Mouse (Mus musculus) monocyte, adult 2 months (primary cell): ENCODE data around the gene Pdlim4.

Experiments used
- DNase-seq, 2 experiments: peaks; one replicate each; pipeline ENCODE4 v3.0.0; 2022; ENCODE audit warnings: low spot score in 2 of 2, low read depth in 1 of 2

Gene Pdlim4

DNA sequence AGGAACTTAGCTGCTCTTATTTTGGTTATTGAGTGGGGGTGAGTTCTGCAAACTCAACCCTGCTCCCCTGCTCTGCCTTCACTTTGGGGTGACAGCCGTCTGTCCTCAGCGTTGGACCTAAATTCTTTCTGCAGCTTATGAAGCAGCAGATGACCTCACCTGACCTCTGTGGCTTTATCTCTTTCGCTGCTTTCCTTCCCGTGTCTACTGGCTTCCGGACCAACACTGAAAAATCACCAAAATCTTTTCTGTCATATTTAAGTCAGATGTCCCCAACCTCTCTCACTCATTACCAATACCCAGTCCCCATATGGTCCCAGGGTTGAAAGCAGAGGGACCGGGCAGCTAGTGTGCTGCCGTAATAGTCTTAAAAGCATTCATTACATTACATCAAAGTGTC lies 23.4 kb upstream of the Pdlim4 start:
- no peak for DNase-seq

GRCm38 (mm10) chr11:54091726-54092125 lies 22.9 kb upstream of the Pdlim4 start:
- DNase-seq, result peak; percentile 68 to 79

- DNase-seq, result no peak
Measured at GRCm38 (mm10) chr11:54090091-54090879, 21.5 kb upstream of the Pdlim4 start.

GRCm38 (mm10) chr11:54088947-54089317 lies 20.1 kb upstream of the Pdlim4 start:
- DNase-seq, result peak; percentile 52 to 74

GRCm38 (mm10) chr11:54088253-54088946 lies 19.6 kb upstream of the Pdlim4 start:
- DNase-seq, result no peak

- DNase-seq, result no peak
Measured at GRCm38 (mm10) chr11:54085816-54086215, 17.0 kb upstream of the Pdlim4 start.

- DNase-seq, result no peak
Measured at GRCm38 (mm10) chr11:54084976-54085375, 16.2 kb upstream of the Pdlim4 start.

DNA sequence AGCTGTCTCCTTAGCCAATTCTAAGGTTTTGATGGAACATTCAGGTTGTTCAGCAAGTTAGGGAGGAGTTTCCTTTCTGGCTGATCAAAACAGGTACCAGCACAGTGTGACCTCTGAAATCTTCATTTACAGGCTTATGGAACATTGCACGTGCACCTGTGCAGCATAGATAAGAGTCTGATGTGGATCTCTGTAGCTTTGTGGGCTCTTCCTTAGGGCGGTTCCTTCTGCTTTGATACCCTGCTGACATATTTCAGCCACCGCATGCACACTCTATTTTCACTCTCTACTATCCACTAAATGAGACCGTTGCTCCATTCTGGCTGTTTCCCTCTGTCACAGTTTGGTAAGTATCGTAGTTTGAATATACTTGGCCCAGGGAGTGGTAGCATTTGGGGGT lies 13.9 kb upstream of the Pdlim4 start:
- DNase-seq, result no peak

DNA sequence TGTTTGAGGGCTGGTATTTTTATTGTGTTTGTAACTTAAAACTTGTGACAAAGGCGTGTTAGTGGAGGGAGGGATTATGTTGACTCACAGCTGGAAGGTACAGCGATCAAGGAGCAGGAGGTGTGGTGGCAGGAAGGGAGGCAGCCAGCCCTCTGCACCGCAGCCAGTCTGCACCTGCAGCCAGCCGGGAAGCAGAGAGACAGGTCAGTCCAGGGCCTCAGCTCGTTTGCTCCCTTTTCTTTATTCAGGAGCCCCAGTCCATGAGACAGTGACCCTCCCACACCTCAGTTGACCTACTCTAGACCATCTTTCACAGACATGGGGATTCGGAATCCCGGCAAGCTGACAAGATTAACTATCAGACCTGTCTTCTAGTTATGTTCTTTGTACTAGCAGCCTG lies 11.6 kb upstream of the Pdlim4 start:
- no peak for DNase-seq

- no peak for DNase-seq
Measured at GRCm38 (mm10) chr11:54076101-54076500, 7.3 kb upstream of the Pdlim4 start.

GRCm38 (mm10) chr11:54075353-54075752 lies 6.5 kb upstream of the Pdlim4 start:
- DNase-seq, result no peak

GRCm38 (mm10) chr11:54073291-54073690 lies 4.5 kb upstream of the Pdlim4 start:
- DNase-seq, result no peak

DNA sequence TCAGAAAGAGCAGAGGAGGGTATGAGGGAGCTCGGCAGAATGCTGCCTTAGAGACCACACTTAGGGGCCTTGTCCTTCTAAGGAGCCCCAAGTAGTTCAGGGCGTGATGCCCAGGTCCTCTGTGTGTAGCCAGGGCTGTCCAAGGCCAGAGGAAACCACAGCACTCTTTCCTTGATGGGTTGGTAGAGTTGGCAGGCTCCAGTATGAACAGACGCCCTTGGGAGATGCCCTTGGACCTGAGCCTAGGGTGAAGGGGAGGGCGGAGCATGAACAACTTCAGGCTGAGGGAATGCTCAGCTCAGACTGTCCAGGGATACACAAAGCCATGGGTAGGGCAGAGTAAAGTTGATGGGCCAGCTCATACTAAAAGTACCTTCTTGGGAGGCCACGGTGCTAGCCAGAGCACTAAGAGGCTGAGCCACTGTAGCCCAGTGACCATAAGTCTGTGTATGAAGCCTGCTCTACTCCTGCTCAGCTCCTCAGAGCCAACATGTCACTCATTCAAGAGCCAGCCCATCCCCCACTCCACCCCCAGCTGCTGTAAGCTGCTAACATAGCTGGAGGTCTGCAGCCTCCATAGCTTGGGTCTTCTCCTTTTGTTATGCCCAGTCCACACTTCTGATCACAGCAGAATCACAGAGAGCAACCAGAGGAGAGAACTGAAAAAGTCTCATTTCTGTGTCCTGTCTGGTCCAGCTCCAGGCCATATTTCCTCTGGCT lies 3.1 kb upstream of the Pdlim4 start:
- DNase-seq, result no peak

GRCm38 (mm10) chr11:54067996-54068519 lies 756 bp downstream of the Pdlim4 start:
- DNase-seq, result no peak

- no peak for DNase-seq
Measured at GRCm38 (mm10) chr11:54067318-54067995, 1.4 kb downstream of the Pdlim4 start.

GRCm38 (mm10) chr11:54066400-54066799 lies 2.4 kb downstream of the Pdlim4 start:
- no peak for DNase-seq

DNA sequence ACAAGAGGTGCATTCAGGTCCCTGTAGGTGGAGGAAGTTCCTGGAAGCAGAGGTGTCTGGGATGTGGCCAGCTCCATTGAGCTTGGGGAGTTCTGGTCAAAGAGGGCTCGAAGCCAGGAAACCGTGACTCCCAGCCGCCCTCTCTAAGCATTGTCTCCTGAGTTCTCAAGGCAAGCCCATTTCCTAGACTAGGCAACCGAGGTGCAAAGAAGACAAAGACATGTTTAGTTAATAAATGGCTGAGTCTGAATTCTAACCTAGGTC lies 3.0 kb downstream of the Pdlim4 start:
- DNase-seq, result no peak

DNA sequence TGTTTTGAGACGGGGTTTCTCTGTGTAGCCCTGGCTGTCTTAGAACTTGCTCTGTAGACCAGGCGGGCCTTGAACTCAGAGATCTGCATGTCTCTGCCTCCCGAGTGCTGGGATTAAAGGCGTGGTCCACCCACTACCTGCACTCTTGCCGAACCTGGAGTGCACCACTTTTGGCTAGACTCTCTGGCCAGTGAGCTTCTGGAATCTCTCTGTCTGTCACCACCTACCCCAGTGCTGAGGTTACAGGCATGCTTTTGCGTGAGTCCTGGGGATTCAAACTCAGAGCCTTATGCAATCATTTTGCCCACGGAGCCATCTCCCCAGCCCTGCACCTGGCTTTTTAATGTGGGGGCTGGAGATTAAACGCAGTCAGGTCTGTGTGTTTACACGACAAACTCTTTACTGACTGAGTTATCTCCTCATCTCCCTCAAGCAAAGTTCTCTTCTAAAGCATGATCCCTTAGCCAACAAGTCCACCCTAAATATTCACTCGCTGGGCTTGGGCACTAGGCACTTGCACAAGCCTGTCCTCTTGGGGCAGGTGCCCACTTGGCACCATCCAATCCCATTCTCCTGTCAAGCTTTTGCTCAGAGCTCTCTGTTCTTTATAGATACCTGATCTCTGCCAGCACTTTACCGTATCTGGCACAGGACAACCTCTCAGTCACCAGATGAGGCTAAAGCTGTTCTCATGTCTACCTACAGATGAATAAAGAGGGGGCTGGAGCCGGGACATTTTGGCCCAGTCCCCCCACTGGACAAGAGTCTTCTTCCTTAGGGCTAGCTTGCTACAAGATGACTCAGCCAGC lies 3.5 kb downstream of the Pdlim4 start:
- DNase-seq, result no peak

GRCm38 (mm10) chr11:54064412-54064978 lies 4.3 kb downstream of the Pdlim4 start:
- DNase-seq, result no peak

DNA sequence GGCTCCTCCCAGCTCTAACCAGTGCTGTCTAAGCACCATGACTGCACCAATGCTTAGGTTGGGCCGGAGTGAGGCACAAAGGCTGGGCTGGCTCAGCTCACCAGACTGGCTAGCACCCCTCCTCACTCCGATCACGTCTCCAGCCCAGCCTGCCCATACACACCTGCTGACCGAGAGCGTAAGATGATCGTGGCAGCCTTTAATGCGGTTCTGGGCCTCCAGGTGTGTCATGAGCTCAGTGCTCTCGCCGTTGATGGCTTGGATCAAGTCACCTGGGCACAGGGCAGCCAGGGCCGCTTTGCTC lies 5.4 kb downstream of the Pdlim4 start:
- no peak for DNase-seq
